Mouse (Mus musculus): ENCODE data around the gene Clec12b. TPM values are rescaled to one million over a fixed set of nuclear protein-coding genes. Genes with fewer than 3 reads are reported as not detected.
A peak's percentile ranks its signal among the peaks of the same experiment; 100 is the strongest.

Gene Clec12b
- polyA plus RNA-seq, 1 experiment from 2014 or later: 0.11 TPM

DNA sequence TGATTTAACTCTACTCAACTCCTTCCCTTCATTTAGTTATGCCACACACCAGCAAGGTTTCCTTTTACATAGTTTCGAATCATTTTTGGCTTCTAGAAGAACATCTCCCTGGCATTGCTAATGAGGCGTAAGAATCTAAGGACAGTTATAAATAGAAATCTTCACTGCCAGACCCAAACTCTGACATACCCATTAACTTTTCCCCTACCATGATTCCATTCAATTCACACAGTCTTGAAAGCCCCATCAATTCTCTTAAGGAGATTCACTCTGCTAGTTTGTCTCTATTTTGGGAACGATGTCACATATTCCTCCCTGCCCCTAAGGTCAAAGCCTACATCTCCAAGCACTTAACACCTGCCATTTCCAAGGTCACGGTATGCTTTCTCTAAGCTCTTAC is 674 bp downstream of the Clec12b start:
- Histone ChIP-seq H3K27me3 (ENCODE audit: insufficient read depth, low read length) (no peaks in the 10 kb centered on the region), H3K27ac (ENCODE audit: low read depth) (no peak overlapping the region), H3K9me3 (ENCODE audit: low read length) (no peaks in the 10 kb centered on the region), H3K4me1 (ENCODE audit: insufficient read depth) (no peaks in the 10 kb centered on the region), H3K4me2 (ENCODE audit: low read depth, low read length) (no peak overlapping the region), H3K4me3 (ENCODE audit: low read depth, low read length) (no peak overlapping the region), H3K36me3 (replicated peaks; ENCODE audit: insufficient read depth, low read length) (no peaks in the 10 kb centered on the region), H3K9ac (replicated peaks) (no peak overlapping the region)
- WGBS (ENCODE audit: insufficient replicate concordance): 77% methylated on average over 4 of the region's 4 CpGs
- DNase-seq (no peak), ATAC-seq (no peak)
- TF ChIP-seq EP300 (IDR thresholded peaks at IDR 0.05; ENCODE audit: low read depth) (no peak), CTCF (IDR thresholded peaks at IDR 0.05; ENCODE audit: low read depth) (no peak)

DNA sequence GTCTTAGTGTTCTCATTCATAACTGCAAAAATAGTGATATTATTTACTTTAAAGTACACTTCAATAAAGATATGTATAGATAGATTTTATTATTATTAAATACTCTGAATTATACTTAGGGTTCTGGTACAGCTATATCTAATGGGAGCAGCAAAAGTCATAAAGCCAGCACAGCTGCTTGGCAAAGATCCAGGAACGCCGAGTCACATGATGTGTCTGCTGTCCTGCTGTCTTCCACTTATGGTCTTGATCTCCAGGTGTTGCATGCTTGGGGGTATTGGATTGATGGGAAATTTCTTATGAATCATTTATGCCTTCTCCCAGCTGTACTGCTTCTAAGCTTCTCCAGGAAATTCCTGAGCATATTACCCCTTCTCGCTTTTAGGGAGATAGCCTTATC is 2.2 kb downstream of the Clec12b start:
- Histone ChIP-seq H3K4me1 (ENCODE audit: insufficient read depth) (no peaks in the 10 kb centered on the region), H3K4me2 (ENCODE audit: low read depth, low read length) (no peak overlapping the region), H3K27me3 (ENCODE audit: insufficient read depth, low read length) (no peaks in the 10 kb centered on the region), H3K9me3 (ENCODE audit: low read length) (no peaks in the 10 kb centered on the region), H3K9ac (replicated peaks) (no peak overlapping the region), H3K36me3 (replicated peaks; ENCODE audit: insufficient read depth, low read length) (no peaks in the 10 kb centered on the region), H3K27ac (ENCODE audit: low read depth) (no peak overlapping the region), H3K4me3 (ENCODE audit: low read depth, low read length) (no peak overlapping the region)
- TF ChIP-seq EP300 (IDR thresholded peaks at IDR 0.05; ENCODE audit: low read depth) (no peak), CTCF (IDR thresholded peaks at IDR 0.05; ENCODE audit: low read depth) (no peak)
- no peak for DNase-seq
- WGBS (ENCODE audit: insufficient replicate concordance): 80% methylated on average over 3 of the region's 3 CpGs
- ATAC-seq: no peak

DNA sequence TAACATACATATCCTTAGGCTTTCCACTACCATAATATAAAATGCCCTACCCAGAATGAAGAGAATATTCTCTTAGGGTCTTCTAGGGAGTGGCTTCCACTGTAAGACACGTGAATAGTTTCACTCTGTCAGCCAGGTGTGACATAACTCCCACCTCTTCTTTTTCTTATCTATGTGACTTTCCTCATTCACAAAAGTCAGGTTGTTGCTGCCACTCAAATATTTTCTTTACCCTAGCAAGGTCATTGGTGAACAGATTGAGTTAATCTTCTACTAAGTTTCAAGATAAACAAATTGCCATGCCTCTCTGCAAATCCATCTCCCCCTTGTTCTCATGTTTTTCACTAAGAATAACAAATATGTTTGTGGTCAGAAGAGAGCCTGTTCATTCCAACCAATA is 3.9 kb downstream of the Clec12b start:
- ATAC-seq (peak; percentile 57), DNase-seq (no peak)
- Histone ChIP-seq H3K27me3 (ENCODE audit: insufficient read depth, low read length) (no peaks in the 10 kb centered on the region), H3K4me1 (ENCODE audit: insufficient read depth) (no peaks in the 10 kb centered on the region), H3K9ac (replicated peaks) (no peak overlapping the region), H3K9me3 (ENCODE audit: low read length) (no peaks in the 10 kb centered on the region), H3K4me3 (ENCODE audit: low read depth, low read length) (no peak overlapping the region), H3K27ac (ENCODE audit: low read depth) (no peak overlapping the region), H3K4me2 (ENCODE audit: low read depth, low read length) (no peak overlapping the region), H3K36me3 (replicated peaks; ENCODE audit: insufficient read depth, low read length) (no peaks in the 10 kb centered on the region)
- TF ChIP-seq CTCF (IDR thresholded peaks at IDR 0.05; ENCODE audit: low read depth) (no peak), EP300 (IDR thresholded peaks at IDR 0.05; ENCODE audit: low read depth) (no peak)
- 31% methylated on average over 1 of the region's 1 CpGs for WGBS (ENCODE audit: insufficient replicate concordance)

DNA sequence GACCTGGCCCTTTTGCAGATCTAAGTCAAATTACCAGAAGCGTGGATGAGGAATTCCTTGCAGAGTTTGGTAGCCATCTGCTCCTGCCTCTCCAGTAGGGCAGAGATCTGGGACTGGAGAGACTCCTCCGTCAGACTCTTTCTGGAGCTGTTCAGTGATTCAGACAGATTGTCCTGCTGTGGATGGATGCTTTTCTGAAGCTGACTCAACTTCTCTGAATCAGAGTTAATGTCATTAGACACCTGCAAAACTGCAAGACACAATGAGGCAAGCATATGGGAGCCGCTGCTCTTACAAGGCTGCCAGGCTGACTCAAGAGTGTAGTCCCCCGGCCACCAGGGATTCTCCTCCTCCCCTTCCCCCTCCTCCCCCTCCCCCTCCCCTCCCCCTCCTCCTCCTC is 5.2 kb downstream of the Clec12b start:
- Histone ChIP-seq H3K4me2 (ENCODE audit: low read depth, low read length) (no peak overlapping the region), H3K4me3 (ENCODE audit: low read depth, low read length) (no peak overlapping the region), H3K9me3 (ENCODE audit: low read length) (no peaks in the 10 kb centered on the region), H3K36me3 (replicated peaks; ENCODE audit: insufficient read depth, low read length) (no peaks in the 10 kb centered on the region), H3K4me1 (ENCODE audit: insufficient read depth) (no peaks in the 10 kb centered on the region), H3K27me3 (ENCODE audit: insufficient read depth, low read length) (no peaks in the 10 kb centered on the region), H3K9ac (replicated peaks) (no peak overlapping the region), H3K27ac (ENCODE audit: low read depth) (no peak overlapping the region)
- DNase-seq (no peak), ATAC-seq (no peak)
- WGBS (ENCODE audit: insufficient replicate concordance): 75% methylated on average over 4 of the region's 4 CpGs
- TF ChIP-seq EP300 (IDR thresholded peaks at IDR 0.05; ENCODE audit: low read depth): no peak
- no peak for TF ChIP-seq CTCF (IDR thresholded peaks at IDR 0.05; ENCODE audit: low read depth)

DNA sequence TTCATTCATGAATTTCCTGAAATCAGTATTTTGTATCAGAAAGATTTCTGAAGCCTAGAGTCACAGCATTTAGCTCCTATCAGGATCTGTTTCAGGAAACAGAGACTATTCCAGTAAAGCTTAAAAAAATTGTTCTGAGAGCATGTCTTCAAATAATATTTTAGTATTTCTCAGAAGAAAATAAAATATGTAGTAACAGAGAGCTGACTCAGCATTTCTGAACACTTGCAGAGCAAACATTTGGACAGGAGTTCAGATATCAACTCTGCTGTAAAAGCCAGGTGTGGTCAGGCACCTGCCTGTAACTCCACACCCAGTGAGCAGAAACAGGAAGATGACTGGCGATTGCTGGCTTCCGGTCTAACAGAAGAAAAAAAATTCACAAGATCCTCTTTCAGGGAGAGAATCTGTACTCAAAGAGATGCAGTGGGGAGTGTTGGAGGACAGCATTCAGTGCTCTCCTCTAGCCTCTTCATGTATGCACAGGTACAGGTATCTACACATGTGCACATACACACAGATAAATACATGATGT is 10.7 kb downstream of the Clec12b start:
- Histone ChIP-seq H3K4me3 (ENCODE audit: low read depth, low read length) (no peak overlapping the region), H3K4me1 (ENCODE audit: insufficient read depth) (0 out of 2 replicates have a peak, but pooled peaks cover 3% of the 10 kb centered on the region), H3K9me3 (ENCODE audit: low read length) (no peaks in the 10 kb centered on the region), H3K4me2 (ENCODE audit: low read depth, low read length) (0 out of 2 replicates have a peak overlapping the region, but pooled peaks have one; percentile 11), H3K27ac (ENCODE audit: low read depth) (no peak overlapping the region), H3K36me3 (replicated peaks; ENCODE audit: insufficient read depth, low read length) (no peaks in the 10 kb centered on the region), H3K27me3 (ENCODE audit: insufficient read depth, low read length) (no peaks in the 10 kb centered on the region), H3K9ac (replicated peaks) (no peak overlapping the region)
- ATAC-seq (peak; percentile 50), DNase-seq (no peak)
- TF ChIP-seq EP300 (IDR thresholded peaks at IDR 0.05; ENCODE audit: low read depth): no peak
- no peak for TF ChIP-seq CTCF (IDR thresholded peaks at IDR 0.05; ENCODE audit: low read depth)
- WGBS (ENCODE audit: insufficient replicate concordance): 31% methylated on average over 2 of the region's 2 CpGs

DNA sequence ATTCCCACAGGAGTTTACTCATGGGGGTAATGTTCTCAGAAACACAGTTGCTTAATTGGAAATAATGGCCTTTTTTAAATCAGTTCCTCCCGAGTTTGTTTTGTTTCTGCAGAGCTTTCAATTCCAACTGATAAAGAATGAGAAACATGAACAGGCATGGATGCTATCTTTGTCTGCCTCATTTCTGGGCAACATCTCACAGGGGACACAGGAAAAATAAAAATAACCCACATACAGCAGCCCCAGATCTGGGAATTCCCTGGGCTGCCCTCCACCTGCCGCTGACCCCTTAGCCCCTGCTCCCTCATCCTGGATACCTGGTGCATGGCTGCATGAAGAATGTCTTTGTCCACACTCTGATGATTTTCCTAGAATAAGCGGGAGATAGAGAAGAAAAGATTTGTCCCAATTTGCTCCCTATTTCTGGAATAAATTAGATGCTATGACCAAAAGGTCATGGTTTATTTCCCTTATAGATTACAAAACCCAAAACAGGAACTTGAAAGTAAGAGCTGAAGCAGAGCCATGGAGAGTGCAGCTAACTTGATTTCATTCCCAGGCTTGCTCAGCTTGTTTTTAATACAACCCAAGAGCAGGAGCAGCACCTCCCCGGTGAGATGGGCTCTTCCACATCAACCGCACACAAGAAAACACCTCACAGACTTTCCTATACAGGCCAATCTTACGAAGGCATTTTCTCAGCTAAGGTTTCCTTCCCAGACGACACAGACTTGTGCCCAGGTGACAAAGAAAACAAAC is 16.1 kb downstream of the Clec12b start:
- Histone ChIP-seq H3K4me2 (ENCODE audit: low read depth, low read length) (no peak overlapping the region), H3K4me1 (ENCODE audit: insufficient read depth) (peaks cover 5% of the 10 kb centered on the region; the same call in 1 of the 2 replicates), H3K9ac (replicated peaks) (no peak overlapping the region), H3K4me3 (ENCODE audit: low read depth, low read length) (no peak overlapping the region), H3K27me3 (ENCODE audit: insufficient read depth, low read length) (no peaks in the 10 kb centered on the region), H3K27ac (ENCODE audit: low read depth) (no peak overlapping the region), H3K9me3 (ENCODE audit: low read length) (no peaks in the 10 kb centered on the region), H3K36me3 (replicated peaks; ENCODE audit: insufficient read depth, low read length) (no peaks in the 10 kb centered on the region)
- TF ChIP-seq EP300 (IDR thresholded peaks at IDR 0.05; ENCODE audit: low read depth) (no peak), CTCF (IDR thresholded peaks at IDR 0.05; ENCODE audit: low read depth) (no peak)
- 58% methylated on average over 7 of the region's 7 CpGs for WGBS (ENCODE audit: insufficient replicate concordance)
- ATAC-seq (no peak), DNase-seq (no peak)
